Mouse (Mus musculus) ovary, postnatal 10 days (tissue): ENCODE data around the gene Fam214a.

ENCODE experiments used
- DNase-seq: peaks from one replicate; pipeline ENCODE4 v3.0.0; 2022; ENCODE audit warnings: low spot score

Gene Fam214a

GRCm38 (mm10) chr9:75033141-75033540 is 80.5 kb downstream of the Fam214a start:
- DNase-seq, result no peak

GRCm38 (mm10) chr9:75034691-75035090 is 82.0 kb downstream of the Fam214a start:
- no peak for DNase-seq

GRCm38 (mm10) chr9:75035944-75036343 is 83.3 kb downstream of the Fam214a start:
- DNase-seq, result no peak

- DNase-seq, result peak; percentile 38
Measured at GRCm38 (mm10) chr9:75037451-75038356, 85.0 kb downstream of the Fam214a start, which contains the start of gene Arpp19. Gene Arpp19 (plus strand): TSS chr9:75037614.

- DNase-seq, result no peak
Measured at GRCm38 (mm10) chr9:75038357-75038688, 85.6 kb downstream of the Fam214a start.

- DNase-seq, result no peak
Measured at GRCm38 (mm10) chr9:75040566-75040965, 87.9 kb downstream of the Fam214a start.

GRCm38 (mm10) chr9:75041840-75042525 is 89.3 kb downstream of the Fam214a start:
- no peak for DNase-seq

- no peak for DNase-seq
Measured at GRCm38 (mm10) chr9:75043191-75043590, 90.5 kb downstream of the Fam214a start.

GRCm38 (mm10) chr9:75047079-75047478 is 94.4 kb downstream of the Fam214a start:
- no peak for DNase-seq

- no peak for DNase-seq
Measured at GRCm38 (mm10) chr9:75049100-75049499, 96.4 kb downstream of the Fam214a start.

GRCm38 (mm10) chr9:75050003-75050402 is 97.3 kb downstream of the Fam214a start:
- no peak for DNase-seq

- DNase-seq, result no peak
Measured at GRCm38 (mm10) chr9:75051841-75052240, 99.2 kb downstream of the Fam214a start.

- no peak for DNase-seq
Measured at GRCm38 (mm10) chr9:75055046-75055445, 102.4 kb downstream of the Fam214a start.

GRCm38 (mm10) chr9:75064678-75065331 is 112.1 kb downstream of the Fam214a start:
- no peak for DNase-seq

- peak; percentile 14 for DNase-seq
Measured at GRCm38 (mm10) chr9:75070457-75071028, 117.9 kb downstream of the Fam214a start, which contains the start of gene Myo5a. Gene Myo5a (plus strand): TSS chr9:75071015.

- peak; percentile 64 for DNase-seq
Measured at GRCm38 (mm10) chr9:75071029-75071705, 118.5 kb downstream of the Fam214a start.

- DNase-seq, result no peak
Measured at GRCm38 (mm10) chr9:75071706-75072192, 119.1 kb downstream of the Fam214a start.

- no peak for DNase-seq
Measured at GRCm38 (mm10) chr9:75072361-75072760, 119.7 kb downstream of the Fam214a start.

- no peak for DNase-seq
Measured at GRCm38 (mm10) chr9:75077191-75077590, 124.5 kb downstream of the Fam214a start.
